Mouse (Mus musculus): ENCODE results near the gene Btnl2. TPM values are rescaled to one million over a fixed set of nuclear protein-coding genes. Genes with fewer than 3 reads are reported as not detected.

Gene Btnl2
- polyA plus RNA-seq, 1 experiment from 2014 or later, result 0.16 TPM

- Histone ChIP-seq H3K9me3 (replicated peaks) (no peaks in the 10 kb centered on the region), H3K27me3 (no peaks in the 10 kb centered on the region), H3K4me2 (no peak overlapping the region), H3K27ac (no peak overlapping the region), H3K36me3 (no peaks in the 10 kb centered on the region), H3K9ac (no peak overlapping the region), H3K4me3 (replicated peaks) (no peak overlapping the region), H3K4me1 (no peaks in the 10 kb centered on the region)
- 83% methylated on average over 1 of the region's 1 CpGs for WGBS
- no peak for ATAC-seq (replicated peaks; ENCODE audit: low FRiP score)
These were observed 318 bp downstream of the Btnl2 start for GRCm38 (mm10) chr17:34354940-34355339.

- 85% methylated on average over 15 of the region's 15 CpGs for WGBS
- no peak overlapping the region for H3K4me2 ChIP-seq
- no peaks in the 10 kb centered on the region for H3K4me1 ChIP-seq
- no peak for ATAC-seq (replicated peaks; ENCODE audit: low FRiP score)
- H3K4me3 ChIP-seq (replicated peaks), result no peak overlapping the region
- no peak overlapping the region for H3K27ac ChIP-seq
- no peak overlapping the region for H3K9ac ChIP-seq
- H3K9me3 ChIP-seq (replicated peaks), result no peaks in the 10 kb centered on the region
- no peaks in the 10 kb centered on the region for H3K36me3 ChIP-seq
- H3K27me3 ChIP-seq, result no peaks in the 10 kb centered on the region
These were observed 8.4 kb downstream of the Btnl2 start for GRCm38 (mm10) chr17:34362954-34363546.

GRCm38 (mm10) chr17:34363676-34364310 is 9.2 kb downstream of the Btnl2 start:
- Histone ChIP-seq H3K9ac (no peak overlapping the region), H3K27ac (no peak overlapping the region), H3K36me3 (no peaks in the 10 kb centered on the region), H3K27me3 (no peaks in the 10 kb centered on the region), H3K4me2 (no peak overlapping the region), H3K4me1 (no peaks in the 10 kb centered on the region), H3K4me3 (replicated peaks) (no peak overlapping the region), H3K9me3 (replicated peaks) (no peaks in the 10 kb centered on the region)
- no peak for ATAC-seq (replicated peaks; ENCODE audit: low FRiP score)
- 86% methylated on average over 3 of the region's 3 CpGs for WGBS

DNA sequence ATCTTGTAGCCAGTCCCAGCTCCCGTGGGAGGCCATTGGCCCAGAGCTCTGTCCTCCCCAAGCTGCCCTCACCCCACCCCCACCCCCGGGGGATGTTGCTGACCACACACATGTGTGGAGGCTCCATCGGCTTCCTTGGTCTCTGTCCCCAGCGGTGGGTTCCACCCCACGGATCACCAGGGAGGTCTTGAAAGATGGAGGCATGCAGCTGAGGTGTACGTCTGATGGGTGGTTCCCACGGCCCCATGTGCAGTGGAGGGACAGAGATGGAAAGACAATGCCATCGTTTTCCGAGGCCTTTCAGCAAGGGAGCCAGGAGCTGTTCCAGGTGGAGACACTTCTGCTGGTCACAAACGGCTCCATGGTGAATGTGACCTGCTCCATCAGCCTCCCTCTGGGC is 10.4 kb downstream of the Btnl2 start:
- Histone ChIP-seq H3K9me3 (replicated peaks) (no peaks in the 10 kb centered on the region), H3K4me3 (replicated peaks) (no peak overlapping the region), H3K27me3 (no peaks in the 10 kb centered on the region), H3K4me1 (no peaks in the 10 kb centered on the region), H3K4me2 (no peak overlapping the region), H3K27ac (no peak overlapping the region), H3K36me3 (no peaks in the 10 kb centered on the region), H3K9ac (no peak overlapping the region)
- 66% methylated on average over 10 of the region's 10 CpGs for WGBS
- no peak for ATAC-seq (replicated peaks; ENCODE audit: low FRiP score)

DNA sequence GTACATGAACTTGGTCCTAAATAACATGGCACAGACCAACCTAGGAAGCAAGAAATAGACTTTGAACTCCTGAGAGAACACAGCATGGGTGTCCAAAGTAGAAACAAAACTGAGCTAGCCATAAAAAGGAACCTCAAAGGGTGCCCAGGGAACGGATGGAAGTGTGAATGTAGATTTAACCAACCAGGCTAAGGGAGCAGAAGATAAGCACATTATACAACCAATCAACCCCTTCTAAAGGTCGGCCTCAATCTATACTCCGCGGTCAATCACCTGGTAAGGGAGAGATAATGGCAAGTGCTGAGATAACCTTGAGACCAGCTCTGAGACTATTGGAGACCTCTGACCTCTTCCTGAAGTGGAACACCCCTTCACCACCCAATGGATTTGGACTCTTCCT is 15.9 kb downstream of the Btnl2 start:
- WGBS, result 74% methylated on average over 4 of the region's 4 CpGs
- H3K4me1 ChIP-seq, result no peaks in the 10 kb centered on the region
- H3K27ac ChIP-seq, result no peak overlapping the region
- no peaks in the 10 kb centered on the region for H3K9me3 ChIP-seq (replicated peaks)
- H3K4me2 ChIP-seq, result no peak overlapping the region
- no peaks in the 10 kb centered on the region for H3K27me3 ChIP-seq
- H3K9ac ChIP-seq, result no peak overlapping the region
- no peaks in the 10 kb centered on the region for H3K36me3 ChIP-seq
- no peak overlapping the region for H3K4me3 ChIP-seq (replicated peaks)
- ATAC-seq (replicated peaks; ENCODE audit: low FRiP score), result no peak

- ATAC-seq (replicated peaks; ENCODE audit: low FRiP score), result no peak
- no peaks in the 10 kb centered on the region for H3K4me1 ChIP-seq
- no peak overlapping the region for H3K27ac ChIP-seq
- no peaks in the 10 kb centered on the region for H3K9me3 ChIP-seq (replicated peaks)
- 62% methylated on average over 6 of the region's 6 CpGs for WGBS
- no peak overlapping the region for H3K4me3 ChIP-seq (replicated peaks)
- no peaks in the 10 kb centered on the region for H3K27me3 ChIP-seq
- no peak overlapping the region for H3K9ac ChIP-seq
- H3K4me2 ChIP-seq, result no peak overlapping the region
- no peaks in the 10 kb centered on the region for H3K36me3 ChIP-seq
These were observed 18.6 kb downstream of the Btnl2 start for GRCm38 (mm10) chr17:34373055-34373709.

DNA sequence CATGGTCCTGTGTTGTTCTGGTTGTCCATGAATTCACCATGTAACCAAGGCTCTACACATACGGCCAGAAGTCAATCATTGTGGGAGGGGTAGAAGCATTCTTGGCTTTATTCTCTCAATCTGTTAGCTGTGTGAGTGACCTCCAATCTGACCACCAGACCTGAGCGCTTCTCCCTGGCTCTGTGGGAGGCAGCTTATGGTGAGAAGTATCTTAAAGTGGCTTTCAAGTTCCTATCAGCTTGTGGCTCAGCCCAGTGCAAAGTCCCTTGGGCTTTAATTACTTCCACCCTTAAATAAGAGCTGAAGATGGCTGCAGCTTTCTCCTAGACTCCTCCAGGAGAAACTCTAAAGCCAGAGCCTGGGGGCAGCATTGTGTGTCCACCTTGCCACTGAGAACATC is 22.2 kb downstream of the Btnl2 start, which contains the start of gene Btnl1:
Gene Btnl1 (plus strand): TSS at position 286 of the 400 bp plus-strand sequence.
- no peak for ATAC-seq (replicated peaks; ENCODE audit: low FRiP score)
- no peak within 1 kb of the TSS for H3K4me3 ChIP-seq (replicated peaks)
- WGBS, result 84% methylated on average over 2 of the region's 2 CpGs

DNA sequence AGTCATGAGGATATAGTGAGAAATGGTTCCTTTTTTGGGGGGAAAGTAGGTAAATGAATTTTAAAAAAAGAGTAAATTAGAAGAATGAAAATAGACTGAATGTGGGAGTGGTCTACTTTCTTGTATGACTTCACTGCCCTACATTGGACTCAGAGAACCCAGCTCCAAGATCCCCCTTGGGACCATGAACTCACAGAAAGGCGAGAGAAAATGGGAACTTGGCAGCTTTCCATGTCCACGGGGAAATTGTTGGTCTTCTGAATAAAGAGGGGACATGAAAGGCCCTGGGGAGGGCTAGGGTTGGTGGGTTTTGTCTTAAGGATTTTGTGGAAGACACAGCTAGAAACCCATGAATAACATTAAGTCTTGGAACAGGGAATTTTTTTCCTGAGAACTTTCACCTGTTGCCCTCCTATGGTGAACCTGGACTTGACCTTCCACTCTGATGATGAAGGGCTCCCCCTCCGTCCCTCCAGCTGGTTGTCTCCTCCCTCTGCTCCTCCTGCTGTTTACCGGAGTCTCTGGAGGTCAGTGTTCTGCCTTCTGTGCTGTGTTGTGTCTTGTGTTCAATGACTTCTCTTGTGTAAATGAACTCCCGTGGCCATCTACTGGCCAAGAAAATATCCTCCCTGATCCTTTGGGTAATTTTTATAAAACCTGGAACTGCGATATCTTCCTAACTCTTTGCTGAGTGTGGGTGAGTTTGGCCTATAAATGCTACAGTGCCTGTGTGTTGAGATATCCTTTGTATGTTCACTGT is 23.0 kb downstream of the Btnl2 start:
- ATAC-seq (replicated peaks; ENCODE audit: low FRiP score), result no peak
- Histone ChIP-seq H3K36me3 (no peaks in the 10 kb centered on the region), H3K27me3 (no peaks in the 10 kb centered on the region), H3K9ac (no peak overlapping the region), H3K9me3 (replicated peaks) (no peaks in the 10 kb centered on the region), H3K4me2 (no peak overlapping the region), H3K4me3 (replicated peaks) (no peak overlapping the region), H3K4me1 (no peaks in the 10 kb centered on the region), H3K27ac (no peak overlapping the region)
- 52% methylated on average over 6 of the region's 6 CpGs for WGBS

More for the DNA sequence above, 22.2 kb downstream of the Btnl2 start, which contains the start of gene Btnl1:
- H3K9ac ChIP-seq, result no peak within 1 kb of the TSS
- no peaks in the 10 kb centered on the region for H3K4me1 ChIP-seq
- no peaks in the 10 kb centered on the region for H3K27me3 ChIP-seq
- H3K4me2 ChIP-seq, result no peak within 1 kb of the TSS
- H3K27ac ChIP-seq, result no peak within 1 kb of the TSS
- no peaks in the 10 kb centered on the region for H3K36me3 ChIP-seq
- no peaks in the 10 kb centered on the region for H3K9me3 ChIP-seq (replicated peaks)

- H3K27ac ChIP-seq, result no peak overlapping the region
- H3K9me3 ChIP-seq (replicated peaks), result no peaks in the 10 kb centered on the region
- no peak overlapping the region for H3K9ac ChIP-seq
- 73% methylated on average over 2 of the region's 2 CpGs for WGBS
- H3K4me3 ChIP-seq (replicated peaks), result no peak overlapping the region
- no peaks in the 10 kb centered on the region for H3K4me1 ChIP-seq
- no peak for ATAC-seq (replicated peaks; ENCODE audit: low FRiP score)
- H3K36me3 ChIP-seq, result no peaks in the 10 kb centered on the region
- no peak overlapping the region for H3K4me2 ChIP-seq
- no peaks in the 10 kb centered on the region for H3K27me3 ChIP-seq
These were observed 24.1 kb downstream of the Btnl2 start for GRCm38 (mm10) chr17:34378716-34379115.

DNA sequence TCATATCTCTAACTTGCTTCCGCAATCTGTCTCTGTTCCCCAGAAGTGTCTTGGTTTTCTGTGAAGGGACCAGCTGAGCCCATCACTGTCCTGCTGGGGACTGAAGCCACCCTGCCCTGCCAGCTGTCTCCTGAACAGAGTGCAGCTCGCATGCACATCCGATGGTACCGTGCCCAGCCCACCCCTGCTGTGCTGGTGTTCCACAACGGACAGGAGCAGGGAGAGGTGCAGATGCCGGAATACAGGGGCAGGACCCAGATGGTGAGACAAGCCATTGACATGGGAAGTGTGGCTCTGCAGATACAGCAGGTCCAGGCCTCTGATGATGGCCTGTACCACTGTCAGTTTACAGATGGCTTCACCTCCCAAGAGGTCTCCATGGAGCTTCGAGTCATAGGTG is 24.8 kb downstream of the Btnl2 start:
- Histone ChIP-seq H3K4me2 (no peak overlapping the region), H3K27ac (no peak overlapping the region), H3K36me3 (no peaks in the 10 kb centered on the region), H3K27me3 (no peaks in the 10 kb centered on the region), H3K9ac (no peak overlapping the region), H3K4me3 (replicated peaks) (no peak overlapping the region), H3K9me3 (replicated peaks) (no peaks in the 10 kb centered on the region), H3K4me1 (no peaks in the 10 kb centered on the region)
- ATAC-seq (replicated peaks; ENCODE audit: low FRiP score), result no peak
- 88% methylated on average over 7 of the region's 7 CpGs for WGBS

DNA sequence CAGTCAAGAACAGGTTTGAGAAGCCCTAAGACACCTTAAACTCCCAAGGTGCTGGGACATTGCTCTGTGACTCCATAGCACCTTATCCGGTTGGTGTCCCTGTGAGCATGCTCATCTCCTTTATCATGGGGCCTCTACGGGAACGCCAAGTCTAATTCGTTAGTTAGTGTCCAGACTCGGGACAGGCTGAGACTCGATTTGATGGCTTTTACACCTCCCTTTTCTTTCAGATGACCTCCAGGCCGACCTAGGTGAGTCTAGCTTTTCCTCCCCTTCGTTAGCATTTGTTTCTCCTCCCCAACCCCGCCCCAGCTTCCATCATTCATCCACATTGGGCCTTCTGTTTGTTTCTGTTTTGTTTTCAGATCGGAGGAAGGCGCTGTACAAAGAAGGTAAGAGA is 27.3 kb downstream of the Btnl2 start:
- 56% methylated on average over 11 of the region's 11 CpGs for WGBS
- Histone ChIP-seq H3K36me3 (no peaks in the 10 kb centered on the region), H3K4me3 (replicated peaks) (no peak overlapping the region), H3K9ac (no peak overlapping the region), H3K27ac (no peak overlapping the region), H3K4me2 (no peak overlapping the region), H3K9me3 (replicated peaks) (no peaks in the 10 kb centered on the region), H3K4me1 (no peaks in the 10 kb centered on the region), H3K27me3 (no peaks in the 10 kb centered on the region)
- no peak for ATAC-seq (replicated peaks; ENCODE audit: low FRiP score)

GRCm38 (mm10) chr17:34383212-34383611 is 28.6 kb downstream of the Btnl2 start:
- H3K27me3 ChIP-seq, result no peaks in the 10 kb centered on the region
- H3K4me1 ChIP-seq, result no peaks in the 10 kb centered on the region
- H3K9me3 ChIP-seq (replicated peaks), result no peaks in the 10 kb centered on the region
- ATAC-seq (replicated peaks; ENCODE audit: low FRiP score), result no peak
- H3K9ac ChIP-seq, result no peak overlapping the region
- 78% methylated on average over 7 of the region's 7 CpGs for WGBS
- H3K4me2 ChIP-seq, result no peak overlapping the region
- H3K4me3 ChIP-seq (replicated peaks), result no peak overlapping the region
- no peaks in the 10 kb centered on the region for H3K36me3 ChIP-seq
- no peak overlapping the region for H3K27ac ChIP-seq

Measured in kidney, embryonic 15.5 days (tissue).